Mouse (Mus musculus): ENCODE measurements around the gene Kcnj8. TPM values are rescaled to one million over a fixed set of nuclear protein-coding genes. Genes with fewer than 3 reads are reported as not detected.

The Kcnj8 gene
- polyA plus RNA-seq (2017; shearing (Covaris generic)), result 0.13 TPM

GRCm38 (mm10) chr6:142571055-142571618, at the start of gene Kcnj8:
TSS of gene Kcnj8 (minus strand) at chr6:142571614.

Other genes with a start within 250 kb of the Kcnj8 start
- gene Slco1a5, start 248.6 kb downstream of the Kcnj8 start, polyA plus RNA-seq (2017; shearing (Covaris generic)), result not detected
- 24.2 TPM for gene Pyroxd1, start 226.0 kb downstream of the Kcnj8 start, polyA plus RNA-seq (2017; shearing (Covaris generic))
- 47.7 TPM for gene Recql, start 184.5 kb downstream of the Kcnj8 start, polyA plus RNA-seq (2017; shearing (Covaris generic))
- 18.6 TPM for gene Golt1b, start 184.4 kb downstream of the Kcnj8 start, polyA plus RNA-seq (2017; shearing (Covaris generic))
- 0.98 TPM for gene Spx, start 158.2 kb downstream of the Kcnj8 start, polyA plus RNA-seq (2017; shearing (Covaris generic))
- gene Gys2, start 98.5 kb downstream of the Kcnj8 start, polyA plus RNA-seq (2017; shearing (Covaris generic)), result not detected
- 133 TPM for gene Ldhb, start 63.7 kb downstream of the Kcnj8 start, polyA plus RNA-seq (2017; shearing (Covaris generic))
- 0.04 TPM for gene Abcc9, start 130.7 kb upstream of the Kcnj8 start, polyA plus RNA-seq (2017; shearing (Covaris generic))
- 90.4 TPM for gene Cmas, start 185.1 kb upstream of the Kcnj8 start, polyA plus RNA-seq (2017; shearing (Covaris generic))
- gene Sult6b2, start 232.9 kb upstream of the Kcnj8 start, polyA plus RNA-seq (2017; shearing (Covaris generic)), result 0.22 TPM